Mouse (Mus musculus) brain, adult 2 months (tissue): ENCODE measurements at regions not wholly inside any gene's neighbourhood (a gene's known extent, or its start where the extent isn't known, plus 50 kb on each side); places are given as distances from the start of the nearest gene placed in this dataset.
A peak's percentile ranks its signal among the peaks of the same experiment; 100 is the strongest.
"Not testable (repeated sequence)": the region's sequence is repeated elsewhere in the genome, so short reads cannot be mapped to it uniquely, and the experiment has no call there.

Experiments
- DNase-seq: peaks from one replicate; pipeline ENCODE4 v3.0.0; 2011; ENCODE audit warnings: low read depth, low spot score

DNA sequence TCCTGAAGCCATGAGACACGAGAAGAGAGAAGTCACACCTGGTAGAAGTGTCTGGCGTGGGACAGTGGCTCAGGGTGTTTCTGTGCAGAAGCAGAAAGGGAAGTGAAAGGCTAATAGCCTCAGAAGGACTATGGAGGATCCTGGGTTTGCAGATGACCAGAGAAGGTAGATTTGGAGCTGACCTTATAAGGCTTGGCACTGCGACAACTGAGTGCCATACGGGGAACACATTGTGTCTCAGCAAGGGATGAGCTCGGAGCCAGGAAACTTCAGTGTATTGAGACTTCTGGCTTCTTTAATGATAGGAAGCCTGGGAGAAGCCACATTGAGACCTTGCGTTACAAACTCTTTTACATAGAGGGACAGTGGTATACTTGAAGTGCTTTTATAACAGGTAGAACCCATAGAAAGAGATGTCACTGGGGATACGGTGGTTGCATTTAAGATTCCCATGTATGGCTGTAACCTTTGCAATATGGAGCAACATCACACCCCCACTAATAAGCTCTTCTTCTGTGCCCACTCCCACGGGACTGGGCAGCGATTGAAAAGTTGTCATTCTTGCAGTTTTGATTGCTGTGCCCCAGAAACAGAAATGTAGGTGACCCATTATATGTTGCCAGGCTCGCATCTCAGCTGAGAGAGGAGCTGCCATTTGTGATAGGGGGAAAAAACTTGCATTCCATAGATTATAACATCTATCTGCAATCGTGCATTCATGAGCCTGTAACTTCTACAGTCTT is 61.8 kb upstream of the Dync1i1 start:
- DNase-seq: peak; percentile 92

DNA sequence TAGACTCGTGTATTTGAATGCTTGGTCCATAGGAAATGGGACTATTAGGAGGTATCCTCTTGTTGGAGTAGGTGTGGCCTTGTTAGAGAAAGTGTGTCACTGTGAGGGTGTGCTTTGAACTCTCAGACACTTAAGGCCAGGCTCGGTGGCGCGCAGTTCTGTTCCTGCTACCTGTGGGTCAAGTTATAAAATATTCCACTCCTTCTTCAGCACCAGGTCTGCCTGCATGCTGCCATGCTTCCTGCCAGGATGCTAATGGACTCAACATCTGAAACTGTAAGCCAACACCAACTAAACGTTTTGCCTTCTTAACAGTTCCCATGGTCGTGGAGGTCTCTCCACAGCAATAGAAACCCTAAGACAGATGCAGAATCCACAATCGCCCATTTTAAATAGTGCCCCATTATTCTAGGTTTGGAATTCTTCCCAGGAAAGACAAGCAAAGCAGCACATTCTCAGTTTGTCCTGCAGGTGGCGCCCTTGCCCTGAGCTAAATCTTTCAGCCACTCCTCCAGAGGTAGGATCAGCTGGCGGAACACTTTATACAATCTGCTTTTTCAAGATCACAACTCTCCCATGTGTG is 80.2 kb upstream of the Dync1i1 start:
- DNase-seq: peak; percentile 92

DNA sequence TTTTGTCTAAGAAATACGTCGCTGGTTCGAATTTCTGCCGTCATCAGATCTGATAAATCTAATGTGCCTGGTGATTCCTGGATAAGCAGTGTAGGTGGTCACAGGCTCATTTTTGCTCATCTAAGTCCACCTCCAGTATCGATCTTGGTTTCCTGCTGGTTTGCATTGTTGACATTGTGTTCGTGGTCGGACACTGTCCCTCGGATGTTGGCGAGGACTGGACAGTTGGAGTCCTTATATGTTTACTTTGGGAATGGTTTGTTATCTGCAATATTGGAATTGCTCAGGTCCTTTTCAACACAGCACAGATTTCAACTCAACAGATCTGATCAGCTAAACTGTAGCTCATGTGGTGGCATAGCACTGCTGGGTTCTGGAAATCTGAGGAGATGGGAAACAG is 91.2 kb upstream of the Dync1i1 start:
- no peak for DNase-seq

DNA sequence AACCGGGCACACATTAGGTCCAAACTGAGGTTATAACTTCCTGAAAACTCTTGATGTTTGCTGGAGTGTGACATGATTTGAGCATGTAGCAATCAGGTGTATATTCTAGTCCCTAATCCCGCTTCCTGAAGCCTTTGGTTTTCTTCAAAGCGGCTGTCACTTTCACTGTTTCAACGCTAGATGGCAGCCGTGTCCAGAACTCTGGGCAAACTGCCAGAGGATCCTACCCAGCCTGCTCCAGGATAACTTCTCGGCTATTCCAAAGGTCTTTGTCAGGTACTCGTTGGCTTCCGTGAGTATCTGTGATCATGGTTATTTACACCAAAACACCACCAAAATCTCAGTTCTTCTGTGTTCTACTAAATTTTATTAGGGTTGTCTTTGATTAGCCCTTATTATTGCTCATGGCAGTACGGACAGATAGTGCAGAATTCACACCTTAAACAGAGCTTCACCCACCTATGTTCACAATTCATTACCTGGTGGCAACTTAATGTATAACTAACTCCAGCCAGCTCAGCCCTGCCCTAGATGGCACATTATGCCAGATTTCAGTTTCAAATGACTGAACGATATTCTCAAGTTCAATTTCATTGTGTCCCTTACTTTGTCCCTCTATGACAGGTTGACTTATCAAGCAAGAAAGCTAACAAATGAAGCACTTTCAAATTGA is 92.3 kb upstream of the Dync1i1 start:
- peak; percentile 79 for DNase-seq

DNA sequence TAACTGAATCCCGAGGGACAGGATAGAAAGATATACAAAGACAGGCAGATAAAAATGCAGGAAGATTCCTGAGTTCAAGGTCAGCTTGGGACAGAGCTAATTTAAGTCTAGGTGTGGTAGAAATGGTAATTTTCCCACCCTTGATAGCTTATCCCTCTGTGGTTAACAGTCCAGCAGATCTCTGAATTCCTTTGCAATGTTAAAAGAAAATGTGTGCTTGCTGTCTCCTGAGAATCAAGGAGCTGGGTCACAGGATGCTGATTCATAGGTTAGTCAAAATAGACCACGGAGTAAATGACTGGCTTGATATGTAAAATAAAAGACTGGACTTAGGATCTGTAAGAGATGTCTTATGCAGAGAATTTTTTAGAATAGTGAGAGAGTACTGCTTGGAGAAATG is 101.4 kb upstream of the Dync1i1 start:
- DNase-seq: no peak

DNA sequence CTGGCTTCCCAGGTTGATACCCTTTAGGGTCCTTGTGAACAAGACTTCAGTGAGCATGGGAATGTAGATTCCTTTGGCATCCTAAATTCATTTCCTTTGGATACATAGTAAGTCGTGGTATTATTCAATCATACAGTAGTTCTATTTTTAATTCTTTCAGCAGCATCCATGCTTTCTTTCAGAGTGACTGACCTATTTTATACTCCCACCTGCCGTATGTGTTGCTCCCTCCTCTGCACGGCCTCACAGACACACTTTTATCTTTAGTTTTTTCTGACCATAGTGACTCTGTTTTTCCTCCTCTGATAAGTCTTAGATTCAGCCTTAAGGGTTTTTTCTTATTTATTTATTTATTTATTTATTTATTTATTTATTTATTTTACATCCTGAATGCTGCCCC is 103.9 kb upstream of the Dync1i1 start:
- DNase-seq: peak; percentile 27

DNA sequence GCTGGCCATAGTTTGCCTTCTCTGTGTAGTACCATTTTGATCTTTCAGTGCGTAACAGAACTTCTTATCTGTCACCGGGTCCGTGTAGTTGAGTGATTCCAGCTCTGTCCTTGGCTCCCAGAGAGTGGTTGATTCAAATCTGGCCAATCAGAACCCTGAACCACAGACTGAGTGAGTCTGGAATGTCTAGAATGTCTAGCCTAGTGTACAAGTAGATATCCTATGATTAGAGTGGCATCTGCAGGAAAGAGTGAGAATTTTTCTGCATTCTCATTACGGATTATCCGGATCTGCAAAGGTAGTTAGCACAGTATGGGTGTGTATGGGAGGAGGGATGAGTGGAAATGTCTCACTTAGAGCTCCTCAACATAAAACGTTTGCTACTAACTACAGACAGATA is 97.9 kb upstream of the Pdk4 start:
- DNase-seq: peak; percentile 16

DNA sequence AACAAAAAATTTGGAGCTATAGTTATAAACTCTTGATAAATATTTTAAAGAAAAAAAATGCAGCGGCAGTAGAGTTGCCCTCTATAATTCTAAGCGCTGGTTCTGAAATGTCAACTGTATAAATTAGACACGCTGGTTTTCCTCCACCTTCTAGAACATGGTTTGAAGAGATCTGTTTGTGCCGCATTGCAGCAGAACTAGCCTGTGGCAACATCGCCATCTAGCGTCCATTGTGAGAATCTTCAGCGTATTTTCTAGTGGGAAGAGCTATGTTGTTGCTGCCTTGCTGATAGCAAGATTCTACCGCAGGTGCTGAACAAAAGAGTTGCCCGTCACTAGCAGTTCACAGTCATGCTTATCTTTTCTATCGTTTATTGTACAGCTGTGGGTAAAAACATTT is 93.5 kb upstream of the Pdk4 start:
- DNase-seq: peak; percentile 91

DNA sequence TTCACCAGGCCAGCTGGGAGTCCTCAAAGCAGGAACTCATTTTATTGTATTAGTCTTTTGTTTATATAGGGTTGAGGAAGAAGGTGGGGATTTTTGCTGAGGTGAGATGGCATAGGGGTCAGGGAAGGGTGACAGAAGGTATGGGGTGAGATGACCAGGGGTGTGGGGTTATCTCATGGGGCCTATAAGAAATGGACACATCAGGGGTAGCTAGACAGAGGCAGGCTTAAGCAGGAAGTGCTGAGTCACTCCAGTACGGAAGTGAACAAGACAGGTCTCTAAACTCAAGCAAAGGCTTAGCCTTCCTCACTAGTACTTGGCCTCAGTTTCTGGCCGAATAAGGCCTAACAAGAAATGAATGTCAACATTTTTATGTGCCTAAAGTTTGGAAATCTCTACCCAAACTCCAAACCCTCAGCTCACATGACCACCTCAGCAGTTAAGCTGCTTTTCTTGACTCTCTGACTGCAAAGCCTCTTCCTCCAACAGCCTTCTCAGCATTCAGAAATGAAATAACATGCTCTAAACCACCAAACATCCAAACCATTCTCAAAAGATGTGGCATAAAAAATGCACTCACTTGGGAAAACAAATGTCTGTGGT is 86.9 kb upstream of the Pdk4 start:
- no peak for DNase-seq

DNA sequence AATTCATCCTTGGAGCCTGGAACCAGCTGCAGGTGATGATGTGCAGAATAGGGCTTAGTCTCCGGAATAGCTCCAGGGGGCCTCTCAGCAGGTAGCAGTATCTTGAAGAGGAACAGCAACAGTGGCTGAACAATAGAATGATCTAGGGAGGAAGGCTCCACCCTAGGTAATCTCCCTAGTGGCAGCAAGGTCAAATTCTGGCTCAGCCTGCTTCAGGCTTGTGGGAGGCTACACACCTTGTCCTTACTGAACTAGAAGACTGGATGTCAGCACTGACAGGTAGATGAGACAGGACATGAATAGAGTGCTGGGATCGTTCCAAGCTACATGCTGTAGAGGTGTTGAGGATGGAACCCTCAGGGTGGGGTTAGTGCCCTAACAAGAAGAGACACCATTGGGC is 80.8 kb upstream of the Pdk4 start:
- DNase-seq: not testable (repeated sequence)

DNA sequence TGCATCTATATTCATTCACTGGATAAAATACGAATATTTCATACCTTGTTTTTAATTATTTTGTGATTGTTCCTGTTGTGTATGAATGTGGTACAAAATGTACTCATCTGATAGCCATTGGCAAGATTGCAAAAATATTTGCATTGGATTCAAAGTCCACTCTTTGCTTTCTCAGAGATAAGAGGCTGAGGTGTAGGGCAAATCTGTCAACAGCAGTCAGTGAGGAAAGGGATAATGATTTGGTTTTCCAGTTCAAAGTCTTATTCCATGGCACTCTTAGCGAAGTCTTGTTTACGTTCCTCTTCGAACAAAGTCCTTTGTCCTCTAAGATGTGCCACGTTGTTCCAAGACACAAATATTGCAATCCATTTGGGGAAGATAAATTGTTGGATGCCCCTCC is 70.5 kb upstream of the Pdk4 start:
- DNase-seq: no peak

DNA sequence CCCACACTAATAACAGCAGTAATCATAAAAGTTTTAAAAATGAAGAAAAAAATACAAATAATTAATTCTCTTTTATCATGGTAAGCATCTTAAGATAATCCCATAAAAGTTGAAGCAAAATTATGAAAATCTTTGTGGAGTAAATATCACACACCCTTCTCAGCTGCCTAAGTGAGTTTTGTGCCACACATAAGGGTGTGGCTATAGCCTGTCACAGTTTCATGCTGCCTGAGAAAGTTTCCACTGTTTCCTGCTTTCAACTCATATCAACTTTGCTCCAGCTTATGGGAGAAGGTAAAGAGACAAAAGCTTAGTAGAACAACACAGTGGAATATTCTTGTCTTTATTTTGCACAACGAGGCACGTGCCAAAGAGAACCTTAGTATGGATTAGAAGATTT is 68.9 kb upstream of the Pdk4 start:
- DNase-seq: no peak

DNA sequence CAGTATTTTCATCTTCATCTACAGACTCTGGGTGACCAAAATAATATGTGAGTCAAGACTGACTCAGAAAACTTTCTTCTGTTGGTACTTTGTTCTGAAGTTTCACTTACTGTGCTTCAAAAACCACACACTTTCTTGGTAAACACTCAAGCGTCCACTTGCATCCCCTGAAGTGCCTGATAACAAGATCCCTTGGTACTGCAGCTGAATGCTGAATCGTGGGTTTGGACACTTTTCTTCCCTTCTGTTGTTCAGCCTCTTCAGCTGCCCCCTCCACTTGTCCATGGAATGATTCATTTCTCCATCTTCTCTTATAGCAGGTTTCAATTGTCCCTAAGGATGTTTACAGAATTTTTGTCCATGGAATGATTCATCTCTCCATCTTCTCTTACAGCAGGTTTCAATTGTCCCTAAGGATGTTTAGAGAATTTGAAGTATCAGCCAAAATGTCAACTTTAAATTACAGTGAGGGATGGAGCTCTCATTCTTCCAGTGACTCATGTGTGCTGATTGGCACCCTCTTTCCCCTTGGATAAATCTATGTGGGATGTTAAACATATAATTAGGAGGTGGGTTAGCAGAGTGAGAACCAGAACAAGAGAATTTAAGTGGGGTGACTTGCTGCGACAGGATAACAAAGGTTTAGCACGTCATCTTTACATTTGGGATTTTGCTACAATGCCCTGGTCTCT is 57.7 kb upstream of the Pdk4 start:
- DNase-seq: peak; percentile 14

DNA sequence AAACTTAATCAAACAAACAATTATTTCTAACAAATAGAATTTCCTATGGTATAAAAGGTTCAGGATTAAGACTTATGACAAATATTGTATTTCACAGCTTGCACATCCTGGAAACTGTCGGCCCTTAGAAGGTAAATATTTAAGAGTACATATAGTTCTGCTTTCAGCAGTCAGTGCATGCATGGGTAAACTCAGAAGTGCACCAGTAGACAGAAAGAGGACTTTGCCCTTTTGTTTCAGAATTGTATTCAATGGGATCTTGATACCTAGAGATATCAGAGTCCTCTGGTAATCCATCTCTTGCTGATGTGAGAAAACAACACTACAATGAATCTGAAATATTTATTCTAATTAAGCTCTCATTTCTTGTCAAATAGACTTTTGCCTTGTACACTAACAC is 54.0 kb upstream of the Pdk4 start:
- no peak for DNase-seq
